Mouse (Mus musculus): ENCODE measurements around the gene Rilpl1. TPM values are rescaled to one million over a fixed set of nuclear protein-coding genes. Genes with fewer than 3 reads are reported as not detected.

The Rilpl1 gene
- polyA plus RNA-seq (2014; fragmentation: Illumina TruSeq; extraction: RNeasy Lipid Tissue Mini Kit (QIAGEN cat#74804); ENCODE audit: low read depth, low replicate concordance), result 1.0 TPM

GRCm38 (mm10) chr5:124530655-124531582 lies at the start of gene Rilpl1:
Gene Rilpl1 (minus strand): TSS chr5:124531391.

DNA sequence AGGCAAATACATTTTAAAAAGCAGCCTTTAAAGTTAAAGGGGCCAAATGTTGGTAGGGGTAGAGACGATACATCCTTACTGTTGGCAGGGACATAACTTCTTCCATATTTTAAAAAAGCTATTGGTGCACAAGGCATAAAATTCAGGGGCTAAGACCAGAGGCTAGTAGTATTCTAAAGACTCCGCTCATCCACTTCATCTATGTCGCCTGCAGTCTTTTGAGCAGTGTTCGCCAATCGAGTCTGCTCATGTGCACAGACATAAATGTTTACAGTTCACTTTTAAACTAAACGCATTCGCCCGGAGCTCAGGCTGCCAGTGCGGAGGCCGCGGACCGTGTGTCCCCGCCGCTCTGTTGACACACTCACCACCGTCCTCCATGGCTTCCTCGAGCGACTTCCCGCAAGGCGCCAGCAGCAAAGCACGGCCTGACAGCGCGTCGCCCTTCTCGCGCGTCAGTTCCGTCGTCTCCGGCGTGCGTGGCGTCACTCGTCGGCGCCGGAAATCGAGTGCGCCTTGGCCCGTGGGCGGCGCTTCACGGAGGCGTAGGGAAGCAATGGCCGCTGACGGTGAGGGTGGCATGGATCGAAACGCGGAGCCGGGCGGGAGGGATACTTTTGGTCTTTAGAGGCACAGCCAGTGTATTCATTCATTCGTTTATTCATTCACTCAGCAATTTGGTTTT lies 47.6 kb upstream of the Rilpl1 start, which contains the start of the genes Eif2b1 and Gtf2h3:
TSS of gene Eif2b1 (minus strand) at position 499 of the 685 bp plus-strand sequence.
TSS of gene Gtf2h3 (plus strand) at position 508 of the 685 bp plus-strand sequence.

GRCm38 (mm10) chr5:124552558-124553307 lies 21.5 kb upstream of the Rilpl1 start, which contains the start of gene Ddx55:
Gene Ddx55 (plus strand): TSS chr5:124552864.

GRCm38 (mm10) chr5:124540383-124540786 lies 9.2 kb upstream of the Rilpl1 start, which contains the start of gene Tmed2:
Gene Tmed2 (plus strand): TSS chr5:124540695.

DNA sequence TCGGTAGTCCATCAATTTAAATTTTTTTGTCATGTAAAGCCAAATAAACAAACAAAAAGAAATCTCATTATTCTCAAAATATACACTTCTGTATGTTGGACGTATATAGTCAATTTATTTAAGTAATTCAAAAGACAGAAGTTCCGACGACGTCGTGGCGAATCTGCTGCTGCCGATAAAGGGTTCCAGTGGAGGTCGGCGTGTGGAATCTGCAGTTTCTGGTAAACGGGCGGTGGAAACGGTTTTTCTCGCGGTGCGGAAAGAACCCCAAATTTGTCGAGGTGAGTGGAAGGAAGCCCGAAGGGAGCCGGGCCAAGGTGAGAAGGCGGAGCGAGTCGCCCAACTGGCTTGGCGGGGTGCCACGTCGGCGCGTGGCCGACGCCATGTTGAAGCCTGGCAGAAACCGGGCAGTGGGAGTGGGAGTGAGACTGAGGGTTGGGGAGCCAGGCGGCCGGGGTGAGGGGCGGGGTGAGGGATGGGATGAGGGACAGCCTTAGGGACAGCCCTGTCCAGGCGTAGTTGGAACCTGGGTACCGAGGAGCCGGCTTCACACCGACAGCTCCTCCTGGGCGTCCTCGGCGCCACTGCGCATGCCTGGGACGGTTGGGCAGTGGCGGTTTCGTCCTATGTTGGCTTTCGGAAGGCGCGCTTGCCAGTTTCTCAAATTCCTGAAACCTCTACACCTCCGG lies 48.1 kb downstream of the Rilpl1 start, which contains the start of gene Snrnp35:
TSS of gene Snrnp35 (plus strand) at position 169 of the 689 bp plus-strand sequence.

Other genes with a start within 250 kb of the Rilpl1 start
- 51.4 TPM for gene Mphosph9, start 203.4 kb downstream of the Rilpl1 start, polyA plus RNA-seq (2014; fragmentation: Illumina TruSeq; extraction: RNeasy Lipid Tissue Mini Kit (QIAGEN cat#74804); ENCODE audit: low read depth, low replicate concordance)
- 7.6 TPM for gene 2810006K23Rik, start 203.3 kb downstream of the Rilpl1 start, polyA plus RNA-seq (2014; fragmentation: Illumina TruSeq; extraction: RNeasy Lipid Tissue Mini Kit (QIAGEN cat#74804); ENCODE audit: low read depth, low replicate concordance)
- gene Cdk2ap1, start 168.3 kb downstream of the Rilpl1 start, polyA plus RNA-seq (2014; fragmentation: Illumina TruSeq; extraction: RNeasy Lipid Tissue Mini Kit (QIAGEN cat#74804); ENCODE audit: low read depth, low replicate concordance), result 44.7 TPM
- gene Sbno1, start 105.4 kb downstream of the Rilpl1 start, polyA plus RNA-seq (2014; fragmentation: Illumina TruSeq; extraction: RNeasy Lipid Tissue Mini Kit (QIAGEN cat#74804); ENCODE audit: low read depth, low replicate concordance), result 238 TPM
- 31.7 TPM for gene Kmt5a, start 91.5 kb downstream of the Rilpl1 start, polyA plus RNA-seq (2014; fragmentation: Illumina TruSeq; extraction: RNeasy Lipid Tissue Mini Kit (QIAGEN cat#74804); ENCODE audit: low read depth, low replicate concordance)
- 2.6 TPM for gene Rilpl2, start 53.0 kb downstream of the Rilpl1 start, polyA plus RNA-seq (2014; fragmentation: Illumina TruSeq; extraction: RNeasy Lipid Tissue Mini Kit (QIAGEN cat#74804); ENCODE audit: low read depth, low replicate concordance)
- 4.8 TPM for gene Snrnp35, start 48.3 kb downstream of the Rilpl1 start, polyA plus RNA-seq (2014; fragmentation: Illumina TruSeq; extraction: RNeasy Lipid Tissue Mini Kit (QIAGEN cat#74804); ENCODE audit: low read depth, low replicate concordance)
- 384 TPM for gene Tmed2, start 9.3 kb upstream of the Rilpl1 start, polyA plus RNA-seq (2014; fragmentation: Illumina TruSeq; extraction: RNeasy Lipid Tissue Mini Kit (QIAGEN cat#74804); ENCODE audit: low read depth, low replicate concordance)
- gene Ddx55, start 21.5 kb upstream of the Rilpl1 start, polyA plus RNA-seq (2014; fragmentation: Illumina TruSeq; extraction: RNeasy Lipid Tissue Mini Kit (QIAGEN cat#74804); ENCODE audit: low read depth, low replicate concordance), result 4.5 TPM
- 32.2 TPM for gene Eif2b1, start 47.7 kb upstream of the Rilpl1 start, polyA plus RNA-seq (2014; fragmentation: Illumina TruSeq; extraction: RNeasy Lipid Tissue Mini Kit (QIAGEN cat#74804); ENCODE audit: low read depth, low replicate concordance)
- gene Gtf2h3, start 47.7 kb upstream of the Rilpl1 start, polyA plus RNA-seq (2014; fragmentation: Illumina TruSeq; extraction: RNeasy Lipid Tissue Mini Kit (QIAGEN cat#74804); ENCODE audit: low read depth, low replicate concordance), result 7.7 TPM
- 9.3 TPM for gene Atp6v0a2, start 97.2 kb upstream of the Rilpl1 start, polyA plus RNA-seq (2014; fragmentation: Illumina TruSeq; extraction: RNeasy Lipid Tissue Mini Kit (QIAGEN cat#74804); ENCODE audit: low read depth, low replicate concordance)
- gene Dnah10, start 193.7 kb upstream of the Rilpl1 start, polyA plus RNA-seq (2014; fragmentation: Illumina TruSeq; extraction: RNeasy Lipid Tissue Mini Kit (QIAGEN cat#74804); ENCODE audit: low read depth, low replicate concordance), result 7.5 TPM

Data from testis, adult 10 weeks (tissue).